Mouse (Mus musculus): ENCODE results near the gene Abcb4.

DNA sequence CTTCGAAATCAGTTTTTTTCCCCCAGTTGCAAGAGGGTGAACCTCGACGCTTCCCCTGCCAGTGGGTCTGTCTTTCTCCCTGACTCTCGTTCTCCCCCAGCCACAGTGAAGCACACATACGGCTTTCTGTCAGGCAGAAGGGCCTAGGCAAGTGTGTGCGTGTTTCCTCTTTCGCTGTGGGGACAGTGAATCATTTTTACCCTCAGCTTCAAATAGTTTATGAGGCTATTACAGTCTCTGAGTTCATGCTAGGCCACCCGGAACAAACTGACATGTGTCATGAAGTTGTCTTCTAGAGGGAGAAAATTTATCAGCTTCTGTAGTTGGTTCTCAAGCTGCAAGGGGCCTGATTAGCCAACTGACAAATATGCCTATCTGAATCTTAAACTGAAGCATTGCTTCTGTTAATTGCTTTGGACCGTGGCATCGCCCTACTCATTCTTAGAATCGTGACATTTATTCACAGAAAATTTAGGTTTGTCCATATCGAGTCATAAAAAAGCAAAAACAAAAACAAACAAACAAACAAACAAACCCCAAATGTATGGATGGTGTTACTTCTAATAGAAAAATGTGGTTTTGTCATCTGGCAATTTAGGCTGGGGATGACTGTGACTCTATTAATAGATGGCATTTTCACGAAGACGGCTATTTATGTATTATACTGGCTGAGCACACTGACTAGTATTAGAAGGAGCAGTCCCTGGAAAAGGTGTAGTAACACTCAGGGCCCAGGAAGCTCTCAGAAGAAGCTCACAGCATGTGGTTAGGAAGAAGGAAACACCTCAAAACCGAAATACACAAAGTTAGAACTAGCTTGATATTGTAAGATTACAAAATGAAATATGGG is 1.3 kb downstream of the Abcb4 start:
- TF ChIP-seq CTCF (IDR thresholded peaks at IDR 0.05; ENCODE audit: low read depth) = no peak
- peak; percentile 97 for TF ChIP-seq EP300 (IDR thresholded peaks at IDR 0.05; ENCODE audit: low read depth)
